Mouse (Mus musculus) olfactory bulb, adult 2 months (tissue): ENCODE results near the gene Phf12. TPM values are rescaled to one million over a fixed set of nuclear protein-coding genes. Genes with fewer than 3 reads are reported as not detected.

Experiments
- H3K27ac ChIP-seq: fragments of 200-500 bp; 2 replicates; pipeline ENCODE4 v1.5.1; 2012; ENCODE audit warnings: low read depth, low read length; ENCODE audit not compliant: insufficient read depth
- H3K4me1 ChIP-seq: fragments of 200-500 bp; 2 replicates; pipeline ENCODE4 v1.6.1; 2012; ENCODE audit warnings: low read length; ENCODE audit not compliant: control insufficient read depth, insufficient read depth
- H3K4me3 ChIP-seq: fragments of 200-500 bp; 2 replicates; pipeline ENCODE4 v1.5.1; 2012; ENCODE audit warnings: mild to moderate bottlenecking, low read depth, low read length, moderate library complexity; ENCODE audit not compliant: insufficient read depth
- CTCF ChIP-seq: fragments of 200-500 bp; IDR thresholded peaks from 2 replicates; pipeline ENCODE4 v1.5.1; 2012; ENCODE audit warnings: low read depth, mild to moderate bottlenecking, low read length, moderate library complexity; ENCODE audit not compliant: insufficient read depth
- POLR2A ChIP-seq: fragments of 200-500 bp; IDR thresholded peaks from 2 replicates; pipeline ENCODE4 v1.6.1; 2012; ENCODE audit warnings: mild to moderate bottlenecking, low read depth, low read length, moderate library complexity; ENCODE audit not compliant: insufficient read depth
- WGBS: fragments of 180-500 bp; shearing (Covaris S2); methylation state at CpG from one replicate; pipeline ENCODE4 v1.1.7; 2018; 5-methylcytosine and 5-hydroxymethylcytosine counted together
- polyA plus RNA-seq: library from polyadenylated mRNA; stranded (reverse); fragments of >200 nt; gene quantifications from 2 replicates; pipeline ENCODE4 v1.2.4, GENCODE M21; 2012; ENCODE audit warnings: low replicate concordance; ENCODE audit not compliant: missing spikeins, insufficient read depth, insufficient read length

Gene Phf12
- polyA plus RNA-seq, 1 experiment: 389 TPM

- WGBS: 33% methylated on average over 5 of the region's 5 CpGs
- Histone ChIP-seq H3K4me1 (peaks cover 30% of the 10 kb centered on the region), H3K27ac (peak overlapping the region; percentile 28; the same call in 1 of the 2 replicates), H3K4me3 (no peak overlapping the region)
- TF ChIP-seq CTCF (no peak), POLR2A (no peak)
These were observed 16.5 kb upstream of the Phf12 start for GRCm38 (mm10) chr11:77966037-77966391.

DNA sequence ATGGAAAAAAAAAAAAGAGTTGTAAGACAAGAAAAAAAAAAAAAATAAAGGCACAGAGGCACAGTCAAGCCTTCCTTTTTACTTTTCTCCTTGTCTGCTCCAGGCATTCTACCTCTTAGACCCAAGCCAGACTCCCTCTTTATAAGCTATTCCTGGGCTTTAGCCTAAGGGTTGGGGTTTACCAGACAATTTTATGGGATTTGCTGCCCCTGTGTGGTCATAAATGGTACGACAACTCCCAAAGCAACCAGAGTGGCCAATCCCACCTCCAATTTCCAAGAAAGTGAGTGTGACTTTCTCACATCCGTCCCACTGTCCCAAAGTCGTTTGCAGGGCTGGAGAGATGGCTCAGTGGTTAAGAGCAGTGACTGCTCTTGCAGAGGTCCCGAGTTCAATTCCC, 15.4 kb upstream of the Phf12 start:
- H3K4me3 ChIP-seq: no peak overlapping the region
- H3K4me1 ChIP-seq: peaks cover 26% of the 10 kb centered on the region
- 5% methylated on average over 4 of the region's 4 CpGs for WGBS
- no peak overlapping the region for H3K27ac ChIP-seq
- TF ChIP-seq CTCF: no peak
- no peak for TF ChIP-seq POLR2A

- H3K27ac ChIP-seq: no peak overlapping the region
- H3K4me1 ChIP-seq: peaks cover 23% of the 10 kb centered on the region
- WGBS: 92% methylated on average over 4 of the region's 4 CpGs
- H3K4me3 ChIP-seq: no peak overlapping the region
- TF ChIP-seq POLR2A (no peak), CTCF (no peak)
These were observed 13.8 kb upstream of the Phf12 start for GRCm38 (mm10) chr11:77968786-77969185.

GRCm38 (mm10) chr11:77970718-77971117, 11.8 kb upstream of the Phf12 start:
- no peak for TF ChIP-seq POLR2A
- TF ChIP-seq CTCF: no peak
- H3K27ac ChIP-seq: no peak overlapping the region
- no peak overlapping the region for H3K4me3 ChIP-seq
- WGBS: 82% methylated on average over 6 of the region's 6 CpGs
- H3K4me1 ChIP-seq: peaks cover 9% of the 10 kb centered on the region

DNA sequence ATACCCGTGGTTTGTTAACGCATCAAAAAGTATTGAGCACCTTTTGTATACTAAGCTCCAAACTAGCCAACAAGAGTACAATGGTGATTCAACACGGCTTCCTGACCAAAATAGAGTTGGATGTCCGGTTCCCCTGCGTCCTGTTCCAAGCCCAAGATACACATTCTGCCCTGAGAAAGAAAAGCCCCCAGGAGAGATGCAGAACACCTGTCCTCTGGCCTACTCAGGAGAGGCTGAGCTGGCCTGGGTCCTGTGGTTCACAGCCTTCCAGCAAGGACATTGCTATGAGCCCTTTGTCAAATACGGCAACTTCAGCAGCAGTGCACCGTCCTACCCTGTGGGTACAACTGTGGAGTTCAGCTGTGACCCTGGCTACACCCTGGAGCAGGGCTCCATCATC, 9.0 kb upstream of the Phf12 start:
- TF ChIP-seq CTCF: no peak
- no peak for TF ChIP-seq POLR2A
- Histone ChIP-seq H3K27ac (no peak overlapping the region), H3K4me1 (no peaks in the 10 kb centered on the region), H3K4me3 (no peak overlapping the region)
- 83% methylated on average over 7 of the region's 7 CpGs for WGBS

DNA sequence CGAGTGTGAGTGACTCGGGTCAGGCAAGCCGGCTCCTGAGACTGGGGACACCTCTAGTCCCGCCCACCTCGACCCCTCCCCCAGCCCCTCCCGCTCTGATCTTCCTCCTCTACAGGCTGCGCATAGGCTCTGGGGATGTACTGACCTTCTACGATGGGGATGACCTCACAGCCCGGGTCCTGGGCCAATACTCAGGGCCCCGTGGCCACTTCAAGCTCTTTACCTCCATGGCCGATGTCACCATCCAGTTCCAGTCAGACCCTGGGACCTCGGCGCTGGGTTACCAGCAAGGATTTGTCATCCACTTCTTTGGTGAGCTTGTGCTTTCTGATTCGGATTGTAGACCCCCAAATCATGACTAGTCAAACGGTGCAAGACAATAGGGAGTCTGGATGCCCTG, 8.2 kb upstream of the Phf12 start:
- no peak for TF ChIP-seq CTCF
- WGBS: 52% methylated on average over 15 of the region's 15 CpGs

GRCm38 (mm10) chr11:77975873-77976272, 6.7 kb upstream of the Phf12 start:
- 40% methylated on average over 4 of the region's 4 CpGs for WGBS

More for the DNA sequence above, 8.2 kb upstream of the Phf12 start:
- H3K27ac ChIP-seq: no peak overlapping the region
- H3K4me1 ChIP-seq: no peaks in the 10 kb centered on the region
- H3K4me3 ChIP-seq: no peak overlapping the region

GRCm38 (mm10) chr11:77978161-77978560, 4.4 kb upstream of the Phf12 start:
- Histone ChIP-seq H3K4me3 (no peak overlapping the region), H3K27ac (no peak overlapping the region), H3K4me1 (peaks cover 3% of the 10 kb centered on the region; the same call in 1 of the 2 replicates)
- TF ChIP-seq POLR2A (no peak), CTCF (no peak)
- WGBS: 79% methylated on average over 6 of the region's 6 CpGs

More at GRCm38 (mm10) chr11:77975873-77976272, 6.7 kb upstream of the Phf12 start:
- Histone ChIP-seq H3K27ac (no peak overlapping the region), H3K4me3 (no peak overlapping the region), H3K4me1 (peaks cover 3% of the 10 kb centered on the region; the same call in 1 of the 2 replicates)
- TF ChIP-seq CTCF (no peak), POLR2A (no peak)

DNA sequence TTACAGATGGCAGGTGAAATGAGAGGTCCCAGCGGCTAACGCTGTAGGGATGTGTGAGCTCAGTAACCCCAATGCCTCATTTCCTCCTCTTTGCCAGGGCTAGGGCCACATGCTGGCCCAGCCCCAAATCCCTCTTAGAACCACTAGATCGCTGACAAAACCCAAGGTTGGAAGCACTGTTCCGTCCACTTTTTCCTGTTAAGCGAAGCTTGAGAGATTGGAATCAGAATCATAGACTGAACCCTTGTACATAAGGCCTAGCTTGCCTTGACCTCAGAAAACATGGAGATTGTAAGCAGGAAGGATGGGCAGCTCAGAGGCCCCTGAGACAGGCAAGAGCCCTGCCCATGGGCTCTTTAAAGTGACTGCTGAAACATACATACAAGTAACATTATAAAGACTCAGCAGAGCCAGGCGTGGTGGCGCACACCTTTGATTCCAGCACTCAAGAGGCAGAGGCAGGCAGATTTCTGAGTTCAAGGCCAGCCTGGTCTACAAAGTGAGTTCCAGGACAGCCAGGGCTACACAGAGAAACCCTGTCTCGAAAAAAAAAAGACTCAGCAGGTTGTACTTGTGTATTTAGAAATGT, 3.2 kb upstream of the Phf12 start:
- WGBS: 79% methylated on average over 8 of the region's 8 CpGs
- Histone ChIP-seq H3K27ac (no peak overlapping the region), H3K4me1 (peaks cover 3% of the 10 kb centered on the region; the same call in 1 of the 2 replicates), H3K4me3 (no peak overlapping the region)
- TF ChIP-seq POLR2A (no peak), CTCF (no peak)
